Mouse (Mus musculus) testis, postnatal 14 days (tissue): ENCODE measurements around the gene Nckap5.

ENCODE experiments used
- DNase-seq: peaks from one replicate; pipeline ENCODE4 v3.0.0; 2021; ENCODE audit warnings: low spot score

Gene Nckap5

GRCm38 (mm10) chr1:126622036-126622435, 208.6 kb downstream of the Nckap5 start:
- DNase-seq: no peak

DNA sequence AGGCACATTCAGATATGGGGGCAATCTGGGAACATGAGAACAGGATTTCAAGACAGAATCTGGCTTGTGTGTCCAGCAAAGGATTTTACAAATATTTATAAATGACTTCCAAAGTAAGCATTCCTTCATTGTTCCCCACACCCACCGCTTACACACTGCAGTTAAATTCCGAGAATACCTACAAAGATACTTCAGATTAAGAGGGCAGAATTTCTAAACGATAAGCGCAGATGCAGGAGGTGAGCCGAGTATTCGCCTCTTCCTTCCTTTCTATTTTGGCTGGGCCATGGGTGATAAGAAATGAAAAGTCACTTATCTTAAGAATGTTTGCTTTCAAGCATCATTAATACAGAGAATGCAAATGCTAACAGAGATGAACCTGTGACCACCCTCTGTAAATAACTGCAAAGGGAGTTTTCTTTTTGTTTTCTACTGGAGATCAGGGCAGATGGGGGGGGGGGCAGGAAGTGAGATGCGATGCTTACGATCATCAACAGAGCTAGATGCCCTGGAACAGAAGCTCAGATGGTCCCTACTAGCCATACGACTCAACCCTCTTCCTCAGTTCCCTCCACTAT, 213.0 kb downstream of the Nckap5 start:
- DNase-seq: no peak

GRCm38 (mm10) chr1:126616964-126617363, 213.6 kb downstream of the Nckap5 start:
- DNase-seq: no peak

DNA sequence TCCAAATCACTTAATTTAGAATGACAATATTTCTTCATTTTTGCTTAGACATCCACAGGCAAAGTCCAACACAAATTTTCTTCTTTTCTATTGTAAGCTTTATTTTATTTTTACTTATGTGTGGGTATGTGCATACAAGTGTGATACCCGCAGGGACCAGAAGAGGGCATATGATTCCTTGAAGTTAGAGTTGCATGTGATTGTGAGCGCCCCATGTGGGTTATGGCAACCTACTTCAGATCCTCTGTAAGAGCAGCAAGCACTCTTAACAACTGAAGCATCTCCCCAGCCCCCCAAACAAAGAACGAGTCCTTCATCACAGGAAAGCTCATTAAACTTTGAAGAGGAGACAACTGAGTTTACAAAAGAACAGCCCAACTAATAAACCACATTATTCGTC, 217.7 kb downstream of the Nckap5 start:
- DNase-seq: no peak

DNA sequence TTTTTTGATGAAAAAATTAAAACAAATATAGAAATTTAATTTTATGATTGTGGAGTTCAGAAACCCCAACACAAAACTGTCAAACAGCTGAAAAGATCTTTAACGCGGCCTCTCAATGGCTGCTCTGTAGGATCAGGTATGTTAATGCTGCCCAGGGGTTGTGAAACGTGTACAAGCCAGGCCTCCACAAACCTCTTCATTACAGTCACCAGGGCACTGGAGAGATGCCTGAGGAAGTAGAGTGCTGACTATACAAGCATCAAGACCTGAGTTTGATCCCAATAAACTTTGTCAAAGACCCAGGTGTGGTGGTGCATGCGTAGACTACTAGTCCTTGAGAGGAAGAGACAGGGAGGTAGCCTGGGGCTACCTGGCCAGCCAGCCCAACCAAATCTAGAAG, 222.0 kb downstream of the Nckap5 start:
- no peak for DNase-seq

DNA sequence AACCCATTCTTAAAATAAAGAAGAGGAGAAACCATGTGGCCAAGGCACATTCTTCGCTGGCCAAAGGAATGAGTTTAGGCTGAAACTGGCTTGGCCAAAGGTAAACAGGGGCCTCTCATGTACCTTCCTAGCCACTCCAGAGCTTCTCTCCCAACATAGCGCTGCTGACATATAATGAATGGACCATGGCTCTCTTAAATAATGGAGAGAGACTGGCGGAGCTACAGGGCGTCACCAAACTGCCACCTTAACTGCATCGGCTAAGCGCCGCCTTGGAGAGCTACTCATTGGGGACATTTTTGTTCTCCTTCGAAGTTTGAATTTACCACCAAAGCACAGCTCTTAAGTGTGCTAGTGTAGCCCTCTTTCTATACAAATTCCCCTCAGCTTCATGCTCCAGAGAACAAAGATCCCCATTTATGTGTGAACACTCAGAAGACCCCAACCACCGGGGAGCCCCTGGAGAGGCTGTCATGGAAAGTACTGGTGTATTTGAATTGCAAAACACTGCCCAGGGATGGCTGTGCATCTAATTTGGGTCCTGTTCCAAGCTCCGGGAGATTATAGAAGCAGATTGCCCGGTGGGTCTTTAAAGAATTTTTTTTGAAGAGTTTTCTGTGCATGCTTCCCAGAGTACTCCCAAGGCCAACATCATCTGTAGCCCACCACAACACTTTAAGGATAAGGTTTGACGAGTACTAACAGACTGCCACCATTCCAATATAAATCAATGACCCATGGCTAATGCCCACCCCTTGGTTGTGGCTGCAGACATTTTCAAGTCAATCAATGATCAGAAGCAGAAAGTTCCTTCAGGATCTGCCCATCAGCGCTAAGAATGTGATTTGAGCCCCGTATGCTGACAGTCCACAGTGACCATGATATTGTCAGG, 224.2 kb downstream of the Nckap5 start:
- no peak for DNase-seq

GRCm38 (mm10) chr1:126604551-126604950, 226.0 kb downstream of the Nckap5 start:
- DNase-seq: no peak

- no peak for DNase-seq
Observed at GRCm38 (mm10) chr1:126603771-126604515, 226.7 kb downstream of the Nckap5 start.

DNA sequence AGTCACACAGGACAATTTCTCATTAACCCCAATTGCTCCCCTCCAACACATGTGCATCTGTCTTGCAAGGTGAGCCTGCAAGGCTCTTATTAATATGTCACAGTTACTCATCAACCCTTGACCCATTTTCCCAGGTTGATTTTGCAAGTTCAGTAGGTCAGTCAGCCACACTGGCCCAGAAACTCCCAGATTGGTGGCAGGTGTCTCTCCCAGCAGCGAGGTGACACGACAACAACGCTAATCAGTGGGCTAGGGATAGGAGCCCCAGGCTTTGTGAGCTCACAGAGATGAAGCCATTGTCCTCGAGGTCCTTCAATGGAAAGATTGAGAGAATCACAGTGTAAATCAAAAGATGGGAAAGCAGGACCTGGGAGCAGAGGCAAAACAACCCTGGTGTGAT, 230.0 kb downstream of the Nckap5 start:
- no peak for DNase-seq

- DNase-seq: no peak
Observed at GRCm38 (mm10) chr1:126597376-126597775, 233.2 kb downstream of the Nckap5 start.

DNA sequence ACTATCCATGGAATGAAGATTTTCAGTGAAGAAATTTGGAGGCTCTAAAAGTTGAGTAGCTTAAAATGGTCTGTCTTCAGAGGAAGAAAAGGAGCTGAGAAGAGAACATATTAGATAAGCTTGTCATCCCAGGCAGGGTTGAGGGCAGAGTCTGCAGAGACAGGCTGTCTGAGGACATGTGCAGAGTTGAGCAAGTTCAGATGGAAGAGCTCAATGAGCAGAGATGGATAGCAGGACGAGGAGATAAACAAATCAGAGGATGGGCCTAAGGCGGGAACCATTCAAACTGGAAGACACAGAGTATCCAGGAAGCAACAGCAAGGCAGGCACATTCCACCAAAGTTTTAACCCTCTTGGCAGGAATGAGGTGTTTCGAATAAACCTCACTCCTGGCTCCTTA, 235.8 kb downstream of the Nckap5 start:
- no peak for DNase-seq

- DNase-seq: no peak
Observed at GRCm38 (mm10) chr1:126593044-126593805, 237.4 kb downstream of the Nckap5 start.

DNA sequence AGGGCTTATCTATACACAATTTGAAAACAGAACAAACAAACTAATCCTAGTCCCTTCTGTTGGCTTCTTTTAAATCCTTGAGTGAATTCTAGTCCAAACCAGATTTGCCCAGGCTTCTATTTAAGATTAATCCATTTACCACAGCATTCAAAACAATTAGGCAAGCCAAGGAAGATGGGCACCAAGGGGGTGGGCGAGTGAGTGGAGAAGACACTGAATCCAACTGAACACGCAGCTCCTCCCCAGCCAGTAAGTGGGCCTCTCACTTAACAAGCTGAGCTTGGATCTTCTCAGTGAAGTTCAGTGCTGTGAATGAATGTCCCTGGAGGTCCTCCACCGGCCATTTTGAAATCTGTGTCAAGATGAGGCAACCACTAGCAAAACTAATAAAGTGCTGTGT, 239.7 kb downstream of the Nckap5 start:
- DNase-seq: no peak

DNA sequence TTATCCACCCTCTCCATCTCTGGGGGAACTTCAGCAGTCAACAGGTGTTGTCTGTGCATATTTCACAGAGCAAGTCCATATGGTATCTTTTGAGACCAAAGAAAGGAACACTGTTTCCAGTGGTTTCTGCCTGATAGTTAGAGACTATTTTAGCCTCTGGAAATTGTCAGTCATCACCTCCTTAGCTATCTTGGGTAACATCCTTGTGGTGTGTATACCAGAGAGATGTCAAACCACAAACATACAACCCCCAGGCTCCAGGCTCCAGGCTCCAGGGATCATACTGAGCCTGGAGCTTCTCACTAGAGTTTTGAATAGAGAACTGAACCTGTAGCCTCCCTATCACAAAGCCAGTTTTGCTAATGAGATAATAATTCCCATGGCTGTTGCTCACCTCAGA, 252.4 kb downstream of the Nckap5 start:
- no peak for DNase-seq

DNA sequence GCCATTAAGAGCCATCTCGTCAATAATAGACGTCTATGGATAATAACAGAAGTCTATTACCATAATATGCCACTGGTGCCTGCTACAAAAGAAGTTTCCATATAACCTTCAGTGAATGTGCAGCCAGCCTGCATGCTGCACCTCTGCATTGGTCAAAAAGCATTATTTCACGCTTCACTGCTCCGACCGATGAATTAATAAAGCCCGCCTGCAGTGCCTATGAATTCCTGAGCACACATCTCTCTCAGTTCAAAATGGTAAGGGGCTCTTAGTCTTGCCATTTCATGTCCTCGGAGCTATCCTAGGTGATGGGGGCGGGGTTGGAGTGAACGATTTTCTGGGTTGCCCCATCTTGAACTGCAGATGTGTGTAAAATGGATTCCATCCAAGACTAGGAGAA, 256.3 kb downstream of the Nckap5 start:
- DNase-seq: no peak

GRCm38 (mm10) chr1:126573714-126574113, 256.9 kb downstream of the Nckap5 start:
- no peak for DNase-seq

DNA sequence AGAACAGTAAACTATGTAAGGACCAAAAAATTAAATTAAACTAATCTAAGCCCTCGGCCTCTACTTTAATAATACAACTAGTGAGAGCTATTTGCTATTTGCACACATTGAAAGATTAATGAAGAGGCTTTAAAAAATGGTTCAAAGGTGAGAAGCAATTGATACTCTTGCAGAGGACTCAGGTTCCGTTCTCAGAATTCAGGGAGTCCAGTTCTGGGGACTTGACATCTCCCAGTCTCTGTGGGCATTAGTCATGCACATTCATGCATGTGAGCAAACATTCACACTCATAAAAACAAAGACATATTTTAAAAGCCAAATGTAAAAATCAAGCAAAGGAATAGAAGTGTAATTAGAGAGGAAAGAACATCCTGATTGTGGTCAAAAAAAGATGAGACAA, 257.5 kb downstream of the Nckap5 start:
- no peak for DNase-seq

- DNase-seq: no peak
Observed at GRCm38 (mm10) chr1:126569611-126570238, 260.9 kb downstream of the Nckap5 start.

DNA sequence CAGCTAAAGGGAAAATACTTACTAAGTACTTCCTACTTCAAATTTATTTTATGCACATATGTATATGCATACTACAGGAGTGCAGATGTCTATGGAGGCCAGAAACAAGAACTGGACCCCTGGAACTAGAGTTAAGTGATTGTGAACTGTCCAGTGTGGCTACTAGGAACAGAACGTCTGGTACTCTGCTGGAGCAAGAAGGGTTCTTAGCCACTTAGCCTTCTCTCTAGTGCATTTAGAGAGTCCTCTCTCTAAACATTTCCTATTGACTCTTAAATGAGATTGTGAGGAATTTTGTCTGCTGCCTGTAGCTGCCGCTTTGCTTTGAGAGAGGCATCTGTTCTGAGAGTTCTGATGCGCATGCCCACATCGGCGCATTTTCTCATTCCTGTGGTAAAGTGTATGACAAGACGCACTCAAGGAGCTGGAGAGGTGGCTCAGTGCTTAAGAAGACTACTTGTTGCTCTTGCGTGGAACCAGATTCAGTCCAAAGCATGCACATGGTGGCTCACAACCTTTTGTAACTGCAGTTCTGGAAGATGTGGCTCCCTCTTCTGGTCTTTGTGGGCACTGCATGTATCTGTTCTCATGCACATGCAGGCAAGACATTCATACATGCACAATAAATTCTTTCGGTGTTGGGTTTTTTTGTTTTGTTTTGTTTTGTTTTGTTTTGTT, 261.9 kb downstream of the Nckap5 start:
- peak; percentile 9 for DNase-seq

DNA sequence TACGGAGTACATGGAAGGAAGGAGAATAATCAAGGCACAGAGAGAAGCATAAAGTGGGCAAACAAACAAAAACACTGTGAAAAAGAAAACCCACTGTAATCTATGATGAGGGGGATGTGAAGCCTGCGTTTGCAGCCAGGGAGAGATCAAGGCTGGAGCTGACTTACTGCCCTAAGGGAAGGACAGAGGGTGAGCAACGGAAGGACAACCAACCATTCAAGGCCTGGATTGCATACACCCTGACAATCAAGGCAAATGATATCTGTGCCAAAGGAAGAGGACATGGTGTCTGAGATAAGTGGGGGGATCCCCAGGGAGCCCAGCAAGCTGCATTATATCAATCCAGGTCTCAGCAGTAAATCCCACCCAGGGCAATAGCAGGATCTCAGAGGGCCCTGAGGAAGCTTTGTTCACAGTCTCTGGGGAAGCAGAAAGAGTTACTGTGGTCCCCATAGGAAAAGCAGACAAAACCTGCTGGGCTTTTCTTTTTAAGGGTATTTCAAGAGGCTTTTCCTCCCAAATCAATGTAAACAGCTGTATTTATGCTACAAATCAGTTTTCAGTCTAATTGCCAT, 265.4 kb downstream of the Nckap5 start:
- DNase-seq: peak; percentile 14

DNA sequence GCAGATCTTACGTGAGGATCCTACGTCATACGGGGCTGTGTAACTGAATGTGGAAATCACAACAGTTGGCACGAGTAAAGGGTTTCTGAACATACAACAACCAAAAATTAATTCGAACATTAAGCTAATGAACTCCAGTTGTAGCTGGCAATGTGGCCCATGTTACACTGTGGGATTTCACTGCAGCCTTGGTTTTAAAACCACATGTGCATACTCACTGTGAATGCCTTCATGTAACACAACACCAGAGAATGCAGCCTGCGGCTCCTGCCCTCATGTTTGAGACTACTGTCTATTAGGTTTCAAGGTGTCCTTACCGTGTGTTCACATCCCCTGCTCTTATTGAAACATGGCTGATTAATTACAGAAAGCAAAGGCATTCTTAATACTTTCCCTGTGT, 269.7 kb downstream of the Nckap5 start:
- DNase-seq: no peak
